Mouse (Mus musculus) right cerebral cortex, postnatal 14 days (tissue): ENCODE data around the gene Map3k12.

Source experiments
- DNase-seq: peaks from one replicate; pipeline ENCODE4 v3.0.0; 2022

Map3k12 gene

GRCm38 (mm10) chr15:102458050-102458736 is 58.7 kb downstream of the Map3k12 start:
- no peak for DNase-seq

- no peak for DNase-seq
Measured at GRCm38 (mm10) chr15:102455993-102456392, 60.9 kb downstream of the Map3k12 start.

DNA sequence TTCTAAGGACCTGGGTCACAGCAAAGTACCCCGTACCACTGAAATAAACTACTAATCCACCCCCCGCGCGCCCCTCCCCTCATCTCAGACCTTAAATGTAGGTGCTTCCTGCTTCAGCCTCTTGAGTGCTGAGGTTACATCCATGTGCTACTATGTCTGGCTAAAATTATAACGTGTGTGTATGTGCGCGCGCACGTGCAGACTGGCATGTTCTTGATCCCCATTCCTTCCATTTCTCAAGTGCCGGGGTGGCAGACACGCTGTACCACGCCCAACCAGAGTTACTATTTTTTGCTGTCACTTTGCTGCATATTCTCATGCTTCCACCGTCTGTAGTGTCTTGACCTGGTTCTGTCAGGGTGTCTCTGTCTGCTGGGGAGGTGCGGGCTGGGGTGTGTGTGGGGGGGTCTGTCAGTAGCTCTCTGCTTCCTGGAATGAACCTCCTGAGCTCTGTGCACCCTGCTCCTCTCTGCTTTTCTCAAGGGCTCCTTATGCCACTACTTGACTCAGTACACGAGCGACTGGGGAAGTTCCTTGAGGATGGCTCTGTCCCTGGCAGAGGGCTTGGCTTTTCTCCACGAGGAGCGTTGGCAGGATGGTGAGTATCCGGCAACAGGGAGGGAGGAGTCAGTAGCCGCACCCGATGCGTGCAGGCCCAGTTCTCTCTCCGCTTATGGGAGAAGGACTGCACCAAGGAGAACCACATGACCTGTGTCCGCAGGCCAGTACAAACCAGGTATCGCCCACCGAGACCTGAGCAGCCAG is 65.0 kb downstream of the Map3k12 start:
- DNase-seq: no peak

DNA sequence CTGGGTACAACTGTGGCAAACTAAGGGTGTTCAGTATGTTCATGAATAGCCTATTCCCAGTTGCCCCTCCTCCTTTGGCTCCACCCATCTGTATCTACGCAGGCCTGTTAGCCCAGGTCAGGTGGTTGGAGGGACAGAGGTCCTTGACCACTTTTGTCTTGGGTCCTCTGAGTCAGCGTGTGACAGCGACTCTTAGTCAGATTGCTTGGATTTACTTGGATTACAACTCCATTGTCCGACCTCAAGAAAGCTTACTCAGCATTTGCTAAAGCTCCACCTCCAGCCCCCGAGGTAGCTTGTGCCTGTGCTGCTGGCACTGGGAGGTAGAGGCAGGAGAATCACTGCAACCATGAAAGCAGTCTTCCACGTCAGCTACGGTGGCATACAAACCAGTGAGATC is 65.9 kb downstream of the Map3k12 start:
- no peak for DNase-seq

GRCm38 (mm10) chr15:102449366-102449765 is 67.5 kb downstream of the Map3k12 start:
- DNase-seq: no peak
